Mouse (Mus musculus) G1E (cell line): ENCODE results near the gene Aqp9. TPM values are rescaled to one million over a fixed set of nuclear protein-coding genes. Genes with fewer than 3 reads are reported as not detected.

Experiments used
- ATAC-seq: 2 replicates; pipeline ENCODE4 v1.8.0; 2016; ENCODE audit warnings: mild to moderate bottlenecking; ENCODE audit not compliant: insufficient number of reproducible peaks, poor library complexity, low FRiP score, severe bottlenecking; ENCODE audit errors: extremely low read depth
- DNase-seq: peaks from one replicate; pipeline ENCODE4 v3.0.0; 2012; ENCODE audit warnings: low spot score
- H3K27me3 ChIP-seq: 2 replicates; pipeline ENCODE4 v1.6.1; 2012; ENCODE audit warnings: mild to moderate bottlenecking, low read length, inconsistent platforms; ENCODE audit not compliant: insufficient read depth
- H3K36me3 ChIP-seq: replicated peaks from 2 replicates; pipeline ENCODE3; 2012; ENCODE audit warnings: mild to moderate bottlenecking, inconsistent platforms
- H3K4me1 ChIP-seq: 2 replicates; pipeline ENCODE4 v1.6.1; 2012; ENCODE audit warnings: low read depth, low read length, inconsistent platforms, mixed read lengths; ENCODE audit not compliant: insufficient read depth
- H3K4me3 ChIP-seq: 2 replicates; pipeline ENCODE4 v1.5.1; 2012; ENCODE audit warnings: low read depth, mild to moderate bottlenecking, inconsistent platforms, low read length, moderate library complexity, mixed read lengths
- H3K9me3 ChIP-seq: replicated peaks from 2 replicates; pipeline ENCODE4 v1.6.1; 2012; ENCODE audit warnings: inconsistent platforms
- CTCF ChIP-seq: IDR thresholded peaks from 2 replicates; pipeline ENCODE4 v1.5.1; 2012; ENCODE audit warnings: low read depth, low read length, inconsistent platforms, mixed read lengths
- GATA1 ChIP-seq: IDR thresholded peaks from 2 replicates; pipeline ENCODE4 v1.6.1; 2012; ENCODE audit warnings: borderline replicate concordance, low read length, inconsistent platforms, mixed read lengths
- GATA2 ChIP-seq: IDR thresholded peaks from 2 replicates; pipeline ENCODE4 v1.6.1; 2012; ENCODE audit warnings: low read depth, low read length, inconsistent platforms, borderline replicate concordance
- POLR2AphosphoS5 ChIP-seq: IDR thresholded peaks from 2 replicates; pipeline ENCODE4 v1.6.1; 2012; ENCODE audit warnings: low read depth, low read length, inconsistent platforms; ENCODE audit not compliant: insufficient replicate concordance
- TAL1 ChIP-seq: conservative IDR thresholded peaks from 2 replicates; pipeline ENCODE4 v1.6.1; 2012; ENCODE audit warnings: low read depth, low read length, inconsistent platforms, mixed read lengths
- polyA plus RNA-seq: library from polyadenylated mRNA; stranded (reverse); fragments of >175 nt; gene quantifications from 2 replicates; pipeline ENCODE4 v1.2.3, GENCODE M21; 2012
- total RNA-seq, 2 experiments: library from RNA; stranded (forward) in 1 of 2; stranded (reverse) in 1 of 2; fragments of 200-1000 nt in 1 of 2; fragments of >200 nt in 1 of 2; fragmentation: Nextera tagmentation in 1 of 2; gene quantifications; 2 replicates each; pipeline ENCODE4 v1.2.3; 2014 to 2017

The Aqp9 gene
- total and polyA plus RNA-seq, 3 experiments: 0.05 to 4.9 (median 2.2) TPM

- H3K4me1 ChIP-seq: no peaks in the 10 kb centered on the region
- DNase-seq (no peak), ATAC-seq (no peak)
- no peaks in the 10 kb centered on the region for H3K9me3 ChIP-seq
- H3K27me3 ChIP-seq: peaks cover 24% of the 10 kb centered on the region
- no peak overlapping the region for H3K4me3 ChIP-seq
- H3K36me3 ChIP-seq: no peaks in the 10 kb centered on the region
- TF ChIP-seq GATA1 (no peak), CTCF (no peak), GATA2 (no peak), TAL1 (no peak), POLR2AphosphoS5 (no peak)
Measured at GRCm38 (mm10) chr9:71065343-71065875, 103.1 kb downstream of the Aqp9 start.

DNA sequence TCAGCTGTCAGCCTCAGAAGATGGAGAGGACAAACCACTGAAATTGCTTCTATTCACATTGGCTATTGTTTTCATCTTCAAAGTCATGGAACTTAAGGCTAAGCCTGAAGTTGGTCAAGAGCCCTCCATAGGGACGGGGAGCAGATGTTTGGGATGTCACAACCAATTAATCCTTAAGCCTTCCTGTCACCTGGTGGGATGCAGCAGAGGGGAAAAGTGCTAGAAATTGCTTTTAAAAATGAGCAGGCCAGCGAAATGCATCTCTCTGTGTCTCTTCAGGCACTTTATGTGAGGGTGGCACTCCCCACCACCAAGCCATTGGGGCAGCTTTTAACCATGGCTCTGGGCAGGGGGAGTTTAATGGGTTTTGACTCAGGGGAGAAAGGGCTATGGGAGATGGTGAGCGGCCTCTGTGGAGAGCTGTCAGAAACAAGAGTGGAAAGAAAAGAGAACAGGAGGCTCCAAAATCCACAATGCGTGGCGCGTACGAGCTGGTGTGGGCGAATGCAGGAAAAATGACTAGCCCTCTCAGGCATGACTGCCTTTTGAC, 104.1 kb downstream of the Aqp9 start:
- no peak overlapping the region for H3K4me3 ChIP-seq
- ATAC-seq (no peak), DNase-seq (no peak)
- H3K27me3 ChIP-seq: peaks cover 32% of the 10 kb centered on the region
- H3K4me1 ChIP-seq: no peaks in the 10 kb centered on the region
- H3K36me3 ChIP-seq: no peaks in the 10 kb centered on the region
- TF ChIP-seq TAL1 (no peak), CTCF (no peak), POLR2AphosphoS5 (no peak), GATA2 (no peak), GATA1 (no peak)
- H3K9me3 ChIP-seq: no peaks in the 10 kb centered on the region

GRCm38 (mm10) chr9:71063551-71063950, 104.9 kb downstream of the Aqp9 start:
- ATAC-seq (no peak), DNase-seq (no peak)
- H3K4me1 ChIP-seq: no peaks in the 10 kb centered on the region
- no peak for TF ChIP-seq TAL1
- no peak for TF ChIP-seq POLR2AphosphoS5
- TF ChIP-seq GATA1: no peak
- no peak for TF ChIP-seq CTCF
- no peak for TF ChIP-seq GATA2
- H3K4me3 ChIP-seq: no peak overlapping the region
- no peaks in the 10 kb centered on the region for H3K36me3 ChIP-seq
- H3K9me3 ChIP-seq: no peaks in the 10 kb centered on the region
- peaks cover 27% of the 10 kb centered on the region for H3K27me3 ChIP-seq

DNA sequence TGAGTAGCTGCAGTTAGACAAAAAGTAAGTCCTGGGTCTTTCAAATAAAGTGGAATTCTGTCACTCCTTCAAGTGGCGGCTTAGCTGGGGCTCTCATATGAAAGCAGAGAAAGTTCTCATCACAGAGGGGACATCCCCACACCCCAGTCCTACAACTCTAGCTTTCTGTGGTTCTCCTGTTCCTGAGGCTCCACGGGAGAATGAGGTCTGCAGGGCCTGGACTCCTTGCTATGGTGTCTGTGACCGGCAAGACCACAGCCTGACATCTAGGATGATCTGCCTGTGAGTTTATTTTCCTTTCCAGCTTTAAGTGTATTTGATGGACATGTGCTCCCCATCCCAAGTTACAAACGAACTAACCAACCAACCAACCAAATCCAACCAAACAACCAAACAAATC, 105.5 kb downstream of the Aqp9 start:
- no peak overlapping the region for H3K4me3 ChIP-seq
- no peak for ATAC-seq
- no peaks in the 10 kb centered on the region for H3K36me3 ChIP-seq
- TF ChIP-seq TAL1: no peak
- no peak for TF ChIP-seq GATA2
- TF ChIP-seq CTCF: no peak
- TF ChIP-seq POLR2AphosphoS5: no peak
- TF ChIP-seq GATA1: no peak
- no peaks in the 10 kb centered on the region for H3K9me3 ChIP-seq
- H3K4me1 ChIP-seq: no peaks in the 10 kb centered on the region
- H3K27me3 ChIP-seq: peaks cover 27% of the 10 kb centered on the region
- DNase-seq: no peak

DNA sequence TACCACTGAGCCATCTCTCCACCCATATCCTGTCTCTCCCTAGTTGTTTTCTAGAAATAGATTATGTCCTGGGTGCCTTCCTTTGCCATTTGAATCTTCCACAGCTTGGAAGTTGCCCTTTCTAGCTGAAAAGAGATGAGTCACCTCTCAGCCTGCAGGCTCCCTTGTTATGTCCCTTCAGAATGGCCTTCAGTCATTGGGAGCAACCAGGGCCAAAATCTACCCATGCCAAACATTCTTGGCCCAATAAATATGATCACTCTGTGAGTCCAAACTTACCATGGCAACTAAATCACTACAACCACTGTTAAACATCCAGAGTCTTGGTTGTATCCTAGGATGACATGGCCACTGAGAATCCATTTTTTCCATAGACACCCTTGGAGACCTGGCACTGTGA, 106.2 kb downstream of the Aqp9 start:
- no peaks in the 10 kb centered on the region for H3K9me3 ChIP-seq
- no peak for ATAC-seq
- no peaks in the 10 kb centered on the region for H3K36me3 ChIP-seq
- DNase-seq: no peak
- H3K4me3 ChIP-seq: no peak overlapping the region
- peaks cover 27% of the 10 kb centered on the region for H3K27me3 ChIP-seq
- no peaks in the 10 kb centered on the region for H3K4me1 ChIP-seq
- no peak for TF ChIP-seq POLR2AphosphoS5
- no peak for TF ChIP-seq GATA1
- no peak for TF ChIP-seq CTCF
- TF ChIP-seq TAL1: no peak
- TF ChIP-seq GATA2: no peak

Other genes starting within 250 kb of the Aqp9 start
- not detected in 2 replicates for gene Lipc, start 216.5 kb downstream of the Aqp9 start, total RNA-seq (2014; fragmentation: Nextera tagmentation)
- 0.11 and 0.52 TPM in 2 replicates for gene Lipc, start 216.5 kb downstream of the Aqp9 start, total RNA-seq (2017)
- not detected in 2 replicates for gene Lipc, start 216.5 kb downstream of the Aqp9 start, polyA plus RNA-seq
- gene Aldh1a2, start 47.1 kb upstream of the Aqp9 start, total RNA-seq (2014; fragmentation: Nextera tagmentation): not detected in 2 replicates
- not detected in 2 replicates for gene Aldh1a2, start 47.1 kb upstream of the Aqp9 start, total RNA-seq (2017)
- gene Aldh1a2, start 47.1 kb upstream of the Aqp9 start, polyA plus RNA-seq: not detected in 2 replicates